Mouse (Mus musculus) CH12.LX (cell line): ENCODE results near the gene Src. TPM values are rescaled to one million over a fixed set of nuclear protein-coding genes. Genes with fewer than 3 reads are reported as not detected.

Experiments used
- DNase-seq: peaks from one replicate; pipeline ENCODE4 v3.0.0-alpha.2; 2013; ENCODE audit errors: extremely low read depth
- H3K27ac ChIP-seq: 2 replicates; pipeline ENCODE4 v1.5.1; 2012; ENCODE audit warnings: low read depth, mild to moderate bottlenecking, control low read depth, moderate library complexity; ENCODE audit not compliant: insufficient read depth
- H3K27me3 ChIP-seq: replicated peaks from 2 replicates; pipeline ENCODE3; 2012; ENCODE audit warnings: inconsistent platforms
- H3K36me3 ChIP-seq, 2 experiments: replicated peaks in 1 of 2; 2 replicates each; pipeline versions ENCODE3 to v1.6.1; 2012; ENCODE audit warnings: inconsistent platforms in 1 of 2, low read length in 1 of 2, mild to moderate bottlenecking in 1 of 2, mixed read lengths in 1 of 2, moderate library complexity in 1 of 2; ENCODE audit not compliant: control insufficient read depth in 1 of 2, insufficient read depth in 1 of 2
- H3K4me1 ChIP-seq, 2 experiments: 2 replicates each; pipeline ENCODE4 v1.6.1; 2012; ENCODE audit warnings: inconsistent platforms in 1 of 2, moderate library complexity in 1 of 2; ENCODE audit not compliant: insufficient read depth in 2 of 2, control insufficient read depth in 1 of 2
- H3K4me2 ChIP-seq: 2 replicates; pipeline ENCODE4 v1.6.1; 2012; ENCODE audit warnings: low read depth, mild to moderate bottlenecking, control low read depth; ENCODE audit not compliant: poor library complexity, insufficient read depth, severe bottlenecking
- H3K4me3 ChIP-seq, 3 experiments: fragments of 150-350 bp in 1 of 3; sonication (generic) in 1 of 3; replicated peaks in 1 of 3; 2 replicates each; pipeline versions ENCODE3 to v1.5.1; 2011 to 2012; ENCODE audit warnings: low read depth in 2 of 3, low read length in 2 of 3, mild to moderate bottlenecking in 2 of 3, moderate library complexity in 2 of 3, control low read depth in 1 of 3, improper control_type of control experiment in 1 of 3, inconsistent platforms in 1 of 3, mixed read lengths in 1 of 3; ENCODE audit not compliant: poor library complexity in 1 of 3
- H3K79me2 ChIP-seq: replicated peaks from 2 replicates; pipeline ENCODE4 v1.6.1; 2012; ENCODE audit warnings: mild to moderate bottlenecking, moderate library complexity; ENCODE audit not compliant: control insufficient read depth, poor library complexity, insufficient read depth, severe bottlenecking; ENCODE audit errors: extremely low read depth
- H3K9ac ChIP-seq: 2 replicates; pipeline ENCODE4 v1.6.1; 2012; ENCODE audit warnings: low read depth, mild to moderate bottlenecking, control low read depth, moderate library complexity; ENCODE audit not compliant: insufficient read depth
- H3K9me3 ChIP-seq: replicated peaks from 2 replicates; pipeline ENCODE3; 2012; ENCODE audit warnings: low read length, inconsistent platforms, mixed read lengths
- BHLHE40 ChIP-seq: IDR thresholded peaks from 2 replicates; pipeline ENCODE4 v1.6.1; 2011; ENCODE audit warnings: mild to moderate bottlenecking, low read depth, low read length, improper control_type of control experiment
- CHD2 ChIP-seq: IDR thresholded peaks from 2 replicates; pipeline ENCODE4 v1.6.1; 2011; ENCODE audit warnings: low read length, improper control_type of control experiment
- E2F4 ChIP-seq: IDR thresholded peaks from 2 replicates; pipeline ENCODE4 v1.6.1; 2011; ENCODE audit warnings: low read depth, low read length, improper control_type of control experiment; ENCODE audit not compliant: insufficient replicate concordance
- EP300 ChIP-seq: IDR thresholded peaks from 2 replicates; pipeline ENCODE4 v1.6.1; 2011; ENCODE audit warnings: low read length, improper control_type of control experiment
- ETS1 ChIP-seq: conservative IDR thresholded peaks from 2 replicates; pipeline ENCODE4 v1.6.1; 2012; ENCODE audit warnings: low read depth, mild to moderate bottlenecking, inconsistent platforms, low read length, improper control_type of control experiment, moderate library complexity
- JUND ChIP-seq: conservative IDR thresholded peaks from 2 replicates; pipeline ENCODE4 v1.6.1; 2011; ENCODE audit warnings: low read depth, low read length, improper control_type of control experiment
- MAZ ChIP-seq: IDR thresholded peaks from 2 replicates; pipeline ENCODE4 v1.6.1; 2012; ENCODE audit warnings: low read depth, mild to moderate bottlenecking, inconsistent platforms, low read length, improper control_type of control experiment, moderate library complexity
- MYC ChIP-seq: IDR thresholded peaks from 2 replicates; pipeline ENCODE4 v1.6.1; 2011; ENCODE audit warnings: low read depth, mild to moderate bottlenecking, improper control_type of control experiment, low read length
- POLR2A ChIP-seq: IDR thresholded peaks from 2 replicates; pipeline ENCODE4 v1.6.1; 2011; ENCODE audit warnings: low read depth, mild to moderate bottlenecking, improper control_type of control experiment, low read length
- POLR2AphosphoS2 ChIP-seq: IDR thresholded peaks from 2 replicates; pipeline ENCODE4 v1.6.1; 2011; ENCODE audit warnings: low read depth, low read length, improper control_type of control experiment
- RCOR1 ChIP-seq: conservative IDR thresholded peaks from 2 replicates; pipeline ENCODE4 v1.6.1; 2012; ENCODE audit warnings: low read depth, mild to moderate bottlenecking, inconsistent platforms, low read length, improper control_type of control experiment
- SIN3A ChIP-seq: IDR thresholded peaks from 2 replicates; pipeline ENCODE4 v1.6.1; 2012; ENCODE audit warnings: low read length, improper control_type of control experiment, inconsistent platforms
- SMC3 ChIP-seq: IDR thresholded peaks from 2 replicates; pipeline ENCODE4 v1.6.1; 2011; ENCODE audit warnings: low read depth, low read length, improper control_type of control experiment
- UBTF ChIP-seq: IDR thresholded peaks from 2 replicates; pipeline ENCODE4 v1.6.1; 2012; ENCODE audit warnings: low read depth, mild to moderate bottlenecking, inconsistent platforms, low read length, improper control_type of control experiment, moderate library complexity
- USF1 ChIP-seq: IDR thresholded peaks from 2 replicates; pipeline ENCODE4 v1.6.1; 2014; ENCODE audit warnings: low read depth, mild to moderate bottlenecking, inconsistent platforms, low read length, improper control_type of control experiment
- USF2 ChIP-seq: conservative IDR thresholded peaks from 2 replicates; pipeline ENCODE4 v1.6.1; 2011; ENCODE audit warnings: low read depth, low read length, improper control_type of control experiment
- ZKSCAN1 ChIP-seq: IDR thresholded peaks from 2 replicates; pipeline ENCODE4 v1.6.1; 2012; ENCODE audit warnings: low read depth, inconsistent platforms, low read length, improper control_type of control experiment, borderline replicate concordance
- ZNF384 ChIP-seq: IDR thresholded peaks from 2 replicates; pipeline ENCODE4 v1.6.1; 2012; ENCODE audit warnings: low read depth, low read length, improper control_type of control experiment, inconsistent platforms
- dilution Hi-C: fragments of 300-500 bp; cut with MboI; formaldehyde crosslinking; loops from 2 replicates; pipeline ENCODE4 v1.14.3; 2020; ENCODE audit warnings: low sequenced_read_pairs; ENCODE audit not compliant: extremely low pct_unique_long_range_greater_than_20kb, extremely low pct_ligation_motif_present
- in situ Hi-C: fragments of 300-500 bp; cut with MboI; formaldehyde crosslinking; loops from 3 replicates; pipeline ENCODE4 v1.14.3; 2019; ENCODE audit warnings: low sequenced_read_pairs, low pct_ligation_motif_present, low pct_unique_long_range_greater_than_20kb, mixed read lengths
- polyA plus RNA-seq: library from polyadenylated mRNA; unstranded; fragments of >175 nt; gene quantifications from 2 replicates; pipeline ENCODE4 v1.2.1, GENCODE M21; 2012; ENCODE audit warnings: low read depth; ENCODE audit not compliant: insufficient read length
- total RNA-seq, 2 experiments: library from RNA; depleted of rRNA; stranded (reverse); fragments of 300-350 nt in 1 of 2; fragments of >200 nt in 1 of 2; gene quantifications; 2 replicates each; pipeline ENCODE4 v1.2.3; 2012 to 2014

The Src gene
- total and polyA plus RNA-seq, 3 experiments: 0.20 to 0.37 (median 0.25) TPM

DNA sequence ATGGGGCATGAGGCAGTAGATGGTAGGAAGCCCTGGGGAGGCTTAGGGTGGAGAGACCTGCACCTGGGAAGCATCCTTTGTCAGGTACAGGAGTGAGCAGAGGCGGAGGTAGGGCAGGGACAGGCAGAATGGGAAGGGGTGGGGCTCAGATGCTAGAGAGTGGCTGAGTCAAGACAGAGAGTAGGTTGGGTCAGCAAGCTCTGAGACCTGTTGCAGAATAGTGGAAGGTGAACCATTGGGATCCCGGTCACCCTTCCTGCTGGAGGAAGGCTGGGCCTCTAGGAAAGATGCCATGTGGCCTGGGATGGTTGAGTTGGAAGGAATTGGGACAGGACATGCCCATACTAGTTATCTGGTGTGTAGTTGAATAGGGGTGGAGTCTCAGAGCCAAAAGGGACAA, 25.9 kb upstream of the Src start:
- Histone ChIP-seq H3K4me3 (no peak overlapping the region), H3K4me2 (no peak overlapping the region), H3K9ac (no peak overlapping the region), H3K36me3 (peaks cover 24 to 83% of the 10 kb centered on the region in 2 experiments), H3K27me3 (no peaks in the 10 kb centered on the region), H3K27ac (no peak overlapping the region), H3K4me1 (peaks cover 15 to 48% of the 10 kb centered on the region in 2 experiments), H3K79me2 (no peaks in the 10 kb centered on the region; the same call in 1 of the 2 replicates), H3K9me3 (peaks cover 2% of the 10 kb centered on the region)
- dilution Hi-C loops (no loop called here), in situ Hi-C loops (no loop called here)
- DNase-seq: no peak
- no peak for TF ChIP-seq SMC3
- TF ChIP-seq SIN3A: no peak
- TF ChIP-seq USF2: no peak
- no peak for TF ChIP-seq E2F4
- TF ChIP-seq MYC: no peak
- TF ChIP-seq RCOR1: no peak
- no peak for TF ChIP-seq ZKSCAN1
- no peak for TF ChIP-seq MAZ
- TF ChIP-seq CHD2: no peak

DNA sequence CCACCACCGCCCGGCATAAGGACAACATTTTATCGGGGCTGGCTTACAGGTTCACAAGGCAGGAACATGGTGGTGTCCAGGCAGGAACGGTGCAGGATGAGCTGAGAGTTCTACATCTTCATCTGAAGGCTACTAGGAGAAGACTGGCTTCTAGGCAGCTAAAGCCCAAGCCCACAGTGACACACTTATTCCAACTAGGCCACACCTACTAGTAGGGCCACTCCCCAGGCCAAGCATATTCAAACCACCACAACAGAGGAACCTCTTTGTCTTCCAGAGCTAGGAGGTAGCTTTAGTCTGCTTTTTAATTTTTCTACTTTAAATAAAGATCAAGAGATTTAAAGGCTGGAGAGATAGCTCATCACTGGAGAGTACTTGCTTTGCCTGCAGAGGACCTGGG, 24.7 kb upstream of the Src start:
- H3K27ac ChIP-seq: no peak overlapping the region
- H3K79me2 ChIP-seq: no peaks in the 10 kb centered on the region; the same call in 1 of the 2 replicates
- DNase-seq: no peak
- H3K27me3 ChIP-seq: no peaks in the 10 kb centered on the region
- H3K36me3 ChIP-seq: peaks cover 28 to 83% of the 10 kb centered on the region in 2 experiments
- in situ Hi-C loops: no loop called here
- H3K9me3 ChIP-seq: peaks cover 6% of the 10 kb centered on the region
- peaks cover 15 to 48% of the 10 kb centered on the region in 2 experiments for H3K4me1 ChIP-seq
- dilution Hi-C loops: no loop called here
- H3K4me2 ChIP-seq: no peak overlapping the region
- TF ChIP-seq USF1 (no peak), USF2 (no peak)
- H3K4me3 ChIP-seq: no peak overlapping the region
- no peak overlapping the region for H3K9ac ChIP-seq

DNA sequence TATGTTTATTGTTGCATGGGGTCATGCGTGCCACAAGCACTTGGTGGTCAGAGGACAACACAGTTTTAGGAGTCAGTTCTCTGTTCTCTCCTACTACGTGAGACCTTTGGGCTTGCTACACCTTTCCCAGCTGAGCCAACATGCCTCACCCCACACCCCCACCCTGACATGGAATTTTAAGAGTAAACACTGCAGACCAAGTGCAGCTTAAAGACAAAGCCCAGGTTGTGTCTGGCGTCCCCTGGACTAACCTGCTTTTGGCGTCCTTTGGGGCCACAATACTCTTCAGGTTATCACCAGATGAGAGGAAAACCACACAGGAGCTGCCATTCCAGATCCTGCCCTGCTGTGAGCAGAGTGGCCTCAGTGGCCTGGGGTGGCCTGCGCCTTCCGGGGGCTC, 23.4 kb upstream of the Src start:
- dilution Hi-C loops: no loop called here
- Histone ChIP-seq H3K9me3 (peaks cover 7% of the 10 kb centered on the region), H3K79me2 (no peaks in the 10 kb centered on the region; the same call in 1 of the 2 replicates), H3K27me3 (no peaks in the 10 kb centered on the region), H3K4me2 (no peak overlapping the region), H3K36me3 (peaks cover 28 to 78% of the 10 kb centered on the region in 2 experiments), H3K4me1 (peaks cover 17 to 56% of the 10 kb centered on the region in 2 experiments), H3K4me3 (no peak overlapping the region), H3K27ac (no peak overlapping the region), H3K9ac (no peak overlapping the region)
- no peak for TF ChIP-seq ZKSCAN1
- TF ChIP-seq EP300: no peak
- no peak for TF ChIP-seq BHLHE40
- no peak for TF ChIP-seq POLR2AphosphoS2
- TF ChIP-seq ETS1: no peak
- no peak for TF ChIP-seq ZNF384
- no peak for TF ChIP-seq SIN3A
- TF ChIP-seq CHD2: no peak
- TF ChIP-seq MAZ: no peak
- no peak for TF ChIP-seq UBTF
- TF ChIP-seq JUND: no peak
- TF ChIP-seq POLR2A: no peak
- no peak for DNase-seq
- in situ Hi-C loops: no loop called here
